Mouse (Mus musculus) spleen, adult 10 weeks (tissue): Measurements from ENCODE around the gene Rps3. TPM values are rescaled to one million over a fixed set of nuclear protein-coding genes. Genes with fewer than 3 reads are reported as not detected.

Experiments used
- polyA plus RNA-seq: library from polyadenylated mRNA; stranded (reverse); fragments of 350-450 nt; fragmentation: Illumina TruSeq; extraction: RNeasy Lipid Tissue Mini Kit (QIAGEN cat#74804); gene quantifications from one replicate; pipeline ENCODE4 v1.2.3, GENCODE M21; 2015; ENCODE audit warnings: low replicate concordance; ENCODE audit not compliant: insufficient read depth

Gene Rps3
- 2,809 TPM for polyA plus RNA-seq

GRCm38 (mm10) chr7:99483271-99483923 lies at the start of gene Rps3:
Gene Rps3, minus strand, starts transcription at chr7:99483738.

GRCm38 (mm10) chr7:99465811-99466210 lies 17.7 kb downstream of the Rps3 start, which contains the start of gene Klhl35:
Gene Klhl35, plus strand, starts transcription at chr7:99466004.

Other genes starting within 250 kb of the Rps3 start
- not detected for gene Mogat2, start 245.1 kb downstream of the Rps3 start, polyA plus RNA-seq
- gene Map6, start 216.3 kb downstream of the Rps3 start, polyA plus RNA-seq = 0.69 TPM
- 45.4 TPM for gene Serpinh1, start 130.5 kb downstream of the Rps3 start, polyA plus RNA-seq
- 2.6 TPM for gene Gdpd5, start 102.3 kb downstream of the Rps3 start, polyA plus RNA-seq
- gene Klhl35, start 17.7 kb downstream of the Rps3 start, polyA plus RNA-seq = not detected
- gene Arrb1, start 51.7 kb upstream of the Rps3 start, polyA plus RNA-seq = 60.6 TPM
- 2.7 TPM for gene Tpbgl, start 143.4 kb upstream of the Rps3 start, polyA plus RNA-seq
- 36.6 TPM for gene Slco2b1, start 227.6 kb upstream of the Rps3 start, polyA plus RNA-seq
- gene Olfr520, start 246.5 kb upstream of the Rps3 start, polyA plus RNA-seq = not detected